Mouse (Mus musculus) embryonic facial prominence, embryonic 12.5 days (tissue): ENCODE data around the gene AU040320. TPM values are rescaled to one million over a fixed set of nuclear protein-coding genes. Genes with fewer than 3 reads are reported as not detected.

ENCODE experiments used
- ATAC-seq: fragments of 200-750 bp; cut with Nextera tagmentation; 2 replicates; pipeline ENCODE4 v1.8.0; 2017; ENCODE audit not compliant: insufficient number of reproducible peaks, insufficient read depth, low FRiP score, low TSS enrichment
- H3K27ac ChIP-seq: fragments of 300-500 bp; sonication (generic); 2 replicates; pipeline ENCODE4 v1.5.1; 2016; ENCODE audit warnings: mild to moderate bottlenecking
- H3K27me3 ChIP-seq: fragments of 300-500 bp; sonication (generic); 2 replicates; pipeline ENCODE4 v1.6.1; 2016; ENCODE audit warnings: mild to moderate bottlenecking, moderate library complexity
- H3K36me3 ChIP-seq: fragments of 300-500 bp; sonication (generic); 2 replicates; pipeline ENCODE4 v1.6.1; 2016; ENCODE audit warnings: mild to moderate bottlenecking
- H3K4me1 ChIP-seq: fragments of 300-500 bp; sonication (generic); 2 replicates; pipeline ENCODE4 v1.6.1; 2016
- H3K4me2 ChIP-seq: fragments of 300-500 bp; sonication (generic); replicated peaks from 2 replicates; pipeline ENCODE4 v1.6.1; 2016; ENCODE audit warnings: mild to moderate bottlenecking, moderate library complexity
- H3K4me3 ChIP-seq: fragments of 300-500 bp; sonication (generic); 2 replicates; pipeline ENCODE4 v1.5.1; 2016; ENCODE audit warnings: mild to moderate bottlenecking
- H3K9ac ChIP-seq: fragments of 300-500 bp; sonication (generic); 2 replicates; pipeline ENCODE4 v1.6.1; 2016; ENCODE audit warnings: mild to moderate bottlenecking, moderate library complexity
- H3K9me3 ChIP-seq: fragments of 300-500 bp; sonication (generic); 2 replicates; pipeline ENCODE4 v1.6.1; 2016; ENCODE audit warnings: mild to moderate bottlenecking, moderate library complexity
- WGBS: fragments of 180-500 bp; shearing (Covaris S2); methylation state at CpG from one replicate; pipeline ENCODE4 v1.1.7; 2016; 5-methylcytosine and 5-hydroxymethylcytosine counted together
- polyA plus RNA-seq: library from polyadenylated mRNA; unstranded; fragments of >200 nt; fragmentation: Nextera tagmentation; extraction: Ambion mirVana; gene quantifications from 2 replicates; pipeline ENCODE4 v1.2.1, GENCODE M21; 2016

AU040320 gene
- polyA plus RNA-seq, 1 experiment from 2014 or later: 18.1 TPM

DNA sequence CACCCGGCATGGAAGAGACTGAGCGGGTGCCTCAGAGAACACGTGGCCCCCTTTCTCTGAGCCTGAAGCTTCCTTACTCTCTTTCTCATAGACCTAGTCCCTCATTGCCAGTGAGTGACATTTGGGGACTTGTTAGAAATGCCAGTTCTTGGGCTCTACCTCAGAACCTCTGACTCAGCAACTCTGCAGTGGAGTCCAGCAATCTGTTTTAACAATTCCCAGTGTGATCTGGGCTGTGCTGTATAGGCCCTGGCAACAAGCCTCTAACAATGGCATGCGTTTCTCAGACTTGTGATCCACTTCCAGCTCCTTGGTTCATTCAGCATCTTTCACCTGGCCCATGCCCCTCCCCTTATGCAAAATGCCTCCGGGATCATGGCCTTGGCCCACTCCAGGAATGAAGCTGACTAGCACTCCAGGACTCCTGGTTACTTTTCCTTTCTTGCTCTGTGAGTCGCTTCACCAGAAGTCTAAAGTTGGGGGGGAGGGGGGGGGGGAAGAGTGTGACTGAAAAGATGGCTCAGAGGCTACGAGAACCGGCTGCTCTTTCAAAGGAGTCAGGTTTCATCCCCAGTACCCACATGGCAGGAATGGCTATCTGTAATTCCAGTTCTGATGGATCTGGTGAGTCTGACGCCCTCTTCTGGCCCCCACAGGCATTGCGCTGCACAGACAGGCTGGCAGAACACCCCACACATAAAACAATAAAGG is 13.2 kb upstream of the AU040320 start:
- Histone ChIP-seq H3K27me3 (peaks cover 41% of the 10 kb centered on the region), H3K4me1 (peaks cover 22% of the 10 kb centered on the region; the same call in 1 of the 2 replicates), H3K36me3 (peaks cover 11% of the 10 kb centered on the region), H3K9me3 (no peaks in the 10 kb centered on the region), H3K9ac (no peak overlapping the region), H3K27ac (no peak overlapping the region), H3K4me2 (no peak overlapping the region), H3K4me3 (no peak overlapping the region)
- no peak for ATAC-seq
- WGBS: 14% methylated on average over 10 of the region's 10 CpGs

DNA sequence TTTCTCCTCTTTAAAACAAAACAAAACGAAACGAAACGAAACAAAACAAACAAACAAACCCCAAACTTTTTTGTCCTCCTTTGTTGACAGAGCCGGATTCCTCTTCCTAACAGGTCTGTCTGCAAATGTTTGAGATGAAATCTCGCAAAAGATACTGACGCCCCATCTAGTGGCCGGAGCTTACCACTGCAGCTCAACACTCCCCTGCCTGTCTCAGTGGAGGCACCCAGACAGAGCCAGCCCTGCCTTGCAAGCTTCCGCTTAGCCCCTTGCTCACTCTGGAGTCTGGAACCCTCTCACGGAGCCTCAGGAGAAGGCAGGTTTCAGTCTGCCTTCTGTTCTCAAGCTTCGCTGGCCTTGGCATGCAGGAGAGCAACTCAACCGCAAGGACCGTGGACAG is 11.9 kb upstream of the AU040320 start:
- H3K4me1 ChIP-seq: peaks cover 16% of the 10 kb centered on the region; the same call in 1 of the 2 replicates
- peaks cover 28% of the 10 kb centered on the region for H3K27me3 ChIP-seq
- H3K9ac ChIP-seq: no peak overlapping the region
- ATAC-seq: no peak
- H3K9me3 ChIP-seq: no peaks in the 10 kb centered on the region
- peaks cover 21% of the 10 kb centered on the region for H3K36me3 ChIP-seq
- no peak overlapping the region; the same call in 1 of the 2 replicates for H3K4me2 ChIP-seq
- H3K4me3 ChIP-seq: no peak overlapping the region
- WGBS: 3% methylated on average over 12 of the region's 12 CpGs
- H3K27ac ChIP-seq: no peak overlapping the region

DNA sequence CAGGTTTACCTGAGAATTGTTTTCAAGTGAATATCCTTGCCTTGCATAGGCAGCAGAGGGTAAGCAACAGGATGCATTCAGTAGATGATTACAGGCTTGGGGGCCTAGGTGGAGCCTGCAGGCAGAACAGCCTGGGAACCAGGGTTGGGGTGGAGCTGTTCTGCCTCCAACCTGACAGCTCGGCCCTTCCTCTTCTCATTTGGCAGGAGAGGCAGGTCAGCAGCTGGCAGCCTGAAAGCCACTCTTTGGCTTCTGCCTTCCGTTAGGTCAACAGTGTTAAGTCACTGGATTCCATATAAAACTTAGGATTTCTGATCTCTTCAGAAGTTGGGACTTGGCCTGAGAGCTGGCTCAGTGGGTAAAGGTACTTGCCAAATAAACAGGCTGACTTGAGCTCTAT is 10.4 kb upstream of the AU040320 start:
- no peak overlapping the region for H3K27ac ChIP-seq
- peaks cover 13% of the 10 kb centered on the region for H3K27me3 ChIP-seq
- no peak overlapping the region for H3K4me3 ChIP-seq
- H3K9ac ChIP-seq: no peak overlapping the region
- ATAC-seq: no peak
- H3K4me1 ChIP-seq: peaks cover 16% of the 10 kb centered on the region; the same call in 1 of the 2 replicates
- H3K4me2 ChIP-seq: no peak overlapping the region
- H3K9me3 ChIP-seq: no peaks in the 10 kb centered on the region
- 56% methylated on average over 2 of the region's 2 CpGs for WGBS
- H3K36me3 ChIP-seq: peaks cover 34% of the 10 kb centered on the region

GRCm38 (mm10) chr4:126743713-126744112 is 9.6 kb upstream of the AU040320 start:
- no peak overlapping the region for H3K4me3 ChIP-seq
- no peaks in the 10 kb centered on the region for H3K9me3 ChIP-seq
- WGBS: 5% methylated on average over 11 of the region's 11 CpGs
- H3K4me1 ChIP-seq: peaks cover 16% of the 10 kb centered on the region; the same call in 1 of the 2 replicates
- no peak overlapping the region for H3K27ac ChIP-seq
- no peak overlapping the region for H3K4me2 ChIP-seq
- H3K36me3 ChIP-seq: peaks cover 41% of the 10 kb centered on the region
- H3K9ac ChIP-seq: no peak overlapping the region
- peaks cover 5% of the 10 kb centered on the region for H3K27me3 ChIP-seq
- ATAC-seq: no peak

GRCm38 (mm10) chr4:126744831-126745230 is 8.5 kb upstream of the AU040320 start:
- no peak overlapping the region for H3K9ac ChIP-seq
- no peak overlapping the region for H3K4me3 ChIP-seq
- ATAC-seq: no peak
- H3K27me3 ChIP-seq: no peaks in the 10 kb centered on the region
- no peaks in the 10 kb centered on the region for H3K9me3 ChIP-seq
- no peak overlapping the region for H3K27ac ChIP-seq
- H3K36me3 ChIP-seq: peaks cover 49% of the 10 kb centered on the region
- WGBS: 90% methylated on average over 14 of the region's 14 CpGs
- no peak overlapping the region for H3K4me2 ChIP-seq
- H3K4me1 ChIP-seq: peaks cover 21% of the 10 kb centered on the region; the same call in 1 of the 2 replicates

GRCm38 (mm10) chr4:126745506-126746193 is 7.7 kb upstream of the AU040320 start:
- H3K27ac ChIP-seq: no peak overlapping the region
- peaks cover 57% of the 10 kb centered on the region for H3K36me3 ChIP-seq
- ATAC-seq: no peak
- H3K4me1 ChIP-seq: peaks cover 16% of the 10 kb centered on the region; the same call in 1 of the 2 replicates
- WGBS: 43% methylated on average over 13 of the region's 13 CpGs
- no peak overlapping the region for H3K9ac ChIP-seq
- no peak overlapping the region for H3K4me2 ChIP-seq
- H3K4me3 ChIP-seq: no peak overlapping the region
- no peaks in the 10 kb centered on the region for H3K27me3 ChIP-seq
- no peaks in the 10 kb centered on the region for H3K9me3 ChIP-seq

GRCm38 (mm10) chr4:126746194-126746840 is 7.0 kb upstream of the AU040320 start:
- H3K27me3 ChIP-seq: no peaks in the 10 kb centered on the region
- H3K4me3 ChIP-seq: no peak overlapping the region
- H3K36me3 ChIP-seq: peaks cover 60% of the 10 kb centered on the region
- H3K27ac ChIP-seq: no peak overlapping the region
- H3K4me2 ChIP-seq: no peak overlapping the region
- 86% methylated on average over 10 of the region's 10 CpGs for WGBS
- ATAC-seq: no peak
- no peak overlapping the region for H3K9ac ChIP-seq
- H3K4me1 ChIP-seq: peaks cover 18% of the 10 kb centered on the region
- no peaks in the 10 kb centered on the region for H3K9me3 ChIP-seq

DNA sequence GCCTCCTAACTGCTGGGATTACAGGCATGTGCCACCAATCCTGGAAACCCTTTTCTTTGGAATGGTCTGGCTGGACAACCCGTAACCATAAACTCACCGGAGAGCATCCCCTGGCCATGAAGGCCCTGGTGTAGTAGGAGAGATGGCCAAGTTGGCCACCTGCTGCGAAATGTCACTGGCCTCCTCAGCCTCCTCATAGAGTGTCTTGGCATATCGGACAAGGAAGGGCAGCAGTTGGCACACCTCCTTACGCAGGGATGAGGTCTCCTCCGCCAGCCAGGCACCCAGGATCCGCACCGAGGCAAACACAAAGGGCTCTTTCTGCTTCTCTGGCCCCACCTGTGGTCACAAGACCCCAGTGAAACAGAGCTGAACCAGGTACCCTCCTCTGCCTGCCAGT is 5.0 kb upstream of the AU040320 start:
- no peak overlapping the region for H3K9ac ChIP-seq
- no peak overlapping the region for H3K27ac ChIP-seq
- H3K4me1 ChIP-seq: peaks cover 32% of the 10 kb centered on the region
- 90% methylated on average over 8 of the region's 8 CpGs for WGBS
- ATAC-seq: no peak
- no peaks in the 10 kb centered on the region for H3K27me3 ChIP-seq
- no peaks in the 10 kb centered on the region for H3K9me3 ChIP-seq
- H3K36me3 ChIP-seq: peaks cover 60% of the 10 kb centered on the region
- no peak overlapping the region for H3K4me3 ChIP-seq
- no peak overlapping the region for H3K4me2 ChIP-seq

DNA sequence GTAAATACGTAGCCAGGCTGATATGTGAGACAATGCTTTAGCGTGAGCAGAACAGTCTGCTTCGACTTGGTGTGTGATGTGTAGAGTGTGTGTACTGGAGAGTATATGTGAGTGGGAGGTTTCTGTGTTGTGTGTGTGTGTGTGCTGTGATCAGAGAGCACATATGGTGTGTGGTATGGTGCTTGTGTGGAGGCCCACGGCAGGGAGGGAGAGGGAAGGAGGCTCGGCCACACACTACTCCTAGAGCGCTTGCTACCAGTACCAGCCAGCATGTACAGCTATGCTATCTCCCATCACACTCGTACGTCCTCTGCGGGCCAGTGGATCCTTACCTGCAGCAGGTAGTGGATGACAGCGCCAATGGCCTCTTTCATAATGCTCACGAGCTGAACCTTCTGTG is 3.8 kb upstream of the AU040320 start:
- H3K9ac ChIP-seq: no peak overlapping the region; the same call in 1 of the 2 replicates
- no peak overlapping the region for H3K4me2 ChIP-seq
- H3K4me3 ChIP-seq: no peak overlapping the region
- no peaks in the 10 kb centered on the region for H3K27me3 ChIP-seq
- no peak overlapping the region for H3K27ac ChIP-seq
- no peak for ATAC-seq
- peaks cover 55% of the 10 kb centered on the region for H3K36me3 ChIP-seq
- peaks cover 26% of the 10 kb centered on the region for H3K4me1 ChIP-seq
- 86% methylated on average over 11 of the region's 11 CpGs for WGBS
- no peaks in the 10 kb centered on the region for H3K9me3 ChIP-seq

DNA sequence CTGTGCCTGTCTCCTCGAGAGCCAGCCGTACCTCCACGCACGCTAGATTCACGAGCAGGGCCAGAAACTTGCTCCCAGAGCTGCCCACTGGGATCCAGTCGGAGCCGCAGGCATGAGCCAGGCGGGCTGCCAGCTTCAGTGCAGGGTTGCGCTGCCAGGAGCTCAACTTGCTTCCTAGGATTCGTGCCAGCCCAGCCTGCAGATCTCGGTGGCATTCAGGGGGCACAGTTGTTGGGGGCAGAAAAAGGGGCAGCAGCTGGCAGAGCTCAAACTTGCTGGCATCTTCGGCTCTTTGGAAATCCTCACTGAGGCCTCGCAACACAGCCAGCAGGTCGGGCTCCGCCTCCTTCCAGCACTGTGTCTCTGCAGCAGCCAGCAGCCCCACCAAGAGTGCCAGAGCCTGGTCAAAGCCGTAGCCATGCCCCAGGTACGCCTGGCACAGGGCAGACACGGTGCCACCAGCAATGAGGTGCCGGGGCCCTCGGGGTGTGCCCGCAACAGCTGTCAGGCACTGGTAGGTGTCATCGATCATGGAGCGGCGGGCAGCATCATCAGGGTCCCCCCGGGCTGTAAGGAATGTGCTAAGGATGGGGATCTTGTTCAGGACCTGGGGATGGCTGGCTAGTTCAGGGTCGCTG is 3.2 kb upstream of the AU040320 start:
- ATAC-seq: no peak
- H3K4me2 ChIP-seq: no peak overlapping the region
- H3K27me3 ChIP-seq: no peaks in the 10 kb centered on the region
- peaks cover 28% of the 10 kb centered on the region for H3K4me1 ChIP-seq
- no peak overlapping the region for H3K27ac ChIP-seq
- no peak overlapping the region for H3K9ac ChIP-seq
- WGBS: 91% methylated on average over 26 of the region's 26 CpGs
- H3K4me3 ChIP-seq: no peak overlapping the region
- H3K36me3 ChIP-seq: peaks cover 49% of the 10 kb centered on the region
- no peaks in the 10 kb centered on the region for H3K9me3 ChIP-seq

DNA sequence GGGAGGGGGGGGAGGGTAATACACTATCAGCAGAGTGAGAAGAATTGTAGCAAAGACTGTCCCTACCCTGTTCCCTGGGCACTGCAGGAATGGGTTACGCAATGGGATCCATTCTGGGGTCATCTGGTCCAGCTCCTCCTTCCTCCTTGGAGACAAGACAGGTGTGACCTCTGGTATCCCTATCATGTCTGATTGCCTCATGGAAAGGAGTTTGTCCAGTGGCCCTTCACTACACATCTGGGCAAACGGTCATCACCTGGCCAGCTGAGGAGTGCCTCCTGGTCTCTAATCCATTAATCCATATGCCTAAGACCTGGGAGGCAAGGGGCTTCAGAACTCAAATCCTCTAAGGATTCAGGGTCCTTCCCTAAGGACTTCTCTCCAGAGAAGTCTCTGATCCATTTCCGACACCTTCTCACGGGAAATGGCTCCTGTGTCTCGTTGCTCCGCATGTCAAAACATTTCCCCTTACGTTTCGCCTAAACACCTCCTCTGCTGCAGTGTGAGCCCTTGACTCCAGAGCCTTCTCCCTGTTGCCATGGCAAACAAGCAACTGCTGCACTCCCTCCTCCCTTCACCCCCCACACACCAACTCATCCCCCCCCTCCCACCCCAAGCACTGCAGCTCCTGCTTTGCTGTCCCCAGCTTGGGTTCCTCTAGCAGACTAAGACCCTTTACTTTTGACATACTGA is 2.3 kb upstream of the AU040320 start:
- Histone ChIP-seq H3K36me3 (peaks cover 44% of the 10 kb centered on the region), H3K27me3 (no peaks in the 10 kb centered on the region), H3K4me1 (peaks cover 28% of the 10 kb centered on the region), H3K4me2 (peak overlapping the region; percentile 99; the same call in 1 of the 2 replicates), H3K9ac (no peak overlapping the region), H3K27ac (no peak overlapping the region), H3K9me3 (no peaks in the 10 kb centered on the region), H3K4me3 (no peak overlapping the region)
- no peak for ATAC-seq
- 79% methylated on average over 8 of the region's 8 CpGs for WGBS
